Mouse (Mus musculus): ENCODE measurements around the gene H2-Eb1. TPM values are rescaled to one million over a fixed set of nuclear protein-coding genes. Genes with fewer than 3 reads are reported as not detected.

The H2-Eb1 gene
- 1 to 10 TPM; 2.6 to 6.3 (median 3.7) TPM for total RNA-seq (2022)

- peak; percentile 63 to 71 for DNase-seq (ENCODE audit: low spot score in 2 of 2)
Measured at GRCm38 (mm10) chr17:34305380-34306030, at the start of gene H2-Eb1. H2-Eb1 (plus strand) TSS chr17:34305867.

GRCm38 (mm10) chr17:34256501-34256900, 49.2 kb upstream of the H2-Eb1 start:
- DNase-seq (ENCODE audit: low spot score in 2 of 2), result no peak

GRCm38 (mm10) chr17:34257594-34258375, 47.9 kb upstream of the H2-Eb1 start, which contains the start of gene H2-Ab1:
H2-Ab1 (plus strand) TSS chr17:34257689.
- DNase-seq (ENCODE audit: low spot score in 2 of 2), result peak; percentile 41 to 42

- DNase-seq (ENCODE audit: low spot score in 2 of 2), result no peak
Measured at GRCm38 (mm10) chr17:34260551-34260950, 45.1 kb upstream of the H2-Eb1 start.

GRCm38 (mm10) chr17:34261502-34261901, 44.2 kb upstream of the H2-Eb1 start:
- DNase-seq (ENCODE audit: low spot score in 2 of 2), result peak; percentile 9 to 32

DNA sequence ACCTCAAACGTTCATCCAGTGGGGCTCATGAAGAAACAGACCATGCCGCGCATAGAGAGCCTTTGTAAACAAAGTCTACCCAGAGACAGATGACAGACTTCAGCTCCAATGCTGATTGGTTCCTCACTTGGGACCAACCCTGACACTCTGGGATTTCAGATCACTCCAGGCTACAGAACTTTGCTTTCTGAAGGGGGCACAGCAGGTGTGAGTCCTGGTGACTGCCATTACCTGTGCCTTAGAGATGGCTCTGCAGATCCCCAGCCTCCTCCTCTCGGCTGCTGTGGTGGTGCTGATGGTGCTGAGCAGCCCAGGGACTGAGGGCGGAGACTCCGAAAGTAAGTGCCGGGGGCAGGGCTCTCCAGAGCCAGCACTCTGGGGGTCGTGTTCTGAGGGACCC, 42.6 kb upstream of the H2-Eb1 start:
- peak; percentile 11 to 40 for DNase-seq (ENCODE audit: low spot score in 2 of 2)

- DNase-seq (ENCODE audit: low spot score in 2 of 2), result no peak
Measured at GRCm38 (mm10) chr17:34263811-34264371, 41.8 kb upstream of the H2-Eb1 start.

DNA sequence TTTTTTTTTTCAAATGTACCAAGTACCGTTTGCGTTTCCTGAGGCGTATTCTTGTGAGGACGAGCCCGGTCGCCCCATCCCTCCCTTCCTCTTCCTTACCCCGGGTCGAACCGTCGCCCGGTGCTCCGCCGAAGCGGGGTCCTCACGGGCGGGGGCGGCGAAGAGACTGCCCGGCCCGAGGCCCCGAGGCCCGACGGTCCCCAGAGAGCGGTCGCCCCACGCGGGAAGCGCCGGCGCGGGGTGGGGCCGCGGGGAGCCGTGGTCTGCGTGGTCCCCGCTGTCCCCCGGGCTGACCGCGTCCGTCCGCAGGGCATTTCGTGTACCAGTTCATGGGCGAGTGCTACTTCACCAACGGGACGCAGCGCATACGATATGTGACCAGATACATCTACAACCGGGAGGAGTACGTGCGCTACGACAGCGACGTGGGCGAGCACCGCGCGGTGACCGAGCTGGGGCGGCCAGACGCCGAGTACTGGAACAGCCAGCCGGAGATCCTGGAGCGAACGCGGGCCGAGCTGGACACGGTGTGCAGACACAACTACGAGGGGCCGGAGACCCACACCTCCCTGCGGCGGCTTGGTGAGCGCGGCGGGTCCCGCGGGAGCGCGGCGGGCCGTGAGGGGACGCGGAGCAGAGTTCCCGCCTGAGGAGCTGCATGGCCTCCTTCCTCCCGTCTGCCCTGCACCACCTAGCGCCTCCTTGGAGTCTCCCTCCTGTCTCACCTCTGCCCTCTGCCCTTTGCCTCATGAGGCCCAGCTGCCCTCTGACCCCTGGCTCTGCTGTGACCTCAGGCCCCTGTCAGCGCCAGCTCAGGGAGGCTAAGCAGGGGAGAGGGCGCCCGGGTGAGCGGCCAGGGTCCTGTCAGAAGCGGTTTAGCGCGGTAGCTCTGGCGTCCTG, 41.0 kb upstream of the H2-Eb1 start:
- no peak for DNase-seq (ENCODE audit: low spot score in 2 of 2)

DNA sequence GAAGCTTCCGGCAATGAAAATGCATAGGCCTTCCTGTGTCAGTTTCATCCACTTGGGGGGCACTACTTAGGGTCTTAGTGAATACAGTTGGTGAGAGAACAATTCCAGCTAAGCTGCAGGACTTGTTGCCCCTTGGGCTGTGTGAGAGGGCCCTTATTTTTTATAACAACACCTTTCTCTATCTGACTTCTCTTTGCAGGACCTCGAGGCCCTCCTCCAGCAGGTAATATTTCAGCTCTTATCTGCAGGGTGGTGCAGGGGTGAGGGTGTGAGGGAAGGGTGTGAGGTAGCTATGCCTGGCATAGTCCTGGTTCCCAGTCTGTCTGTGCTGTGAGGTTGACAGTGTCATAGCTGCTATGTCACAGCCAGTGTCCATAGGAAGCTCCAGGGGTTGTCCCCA, 37.4 kb upstream of the H2-Eb1 start:
- no peak for DNase-seq (ENCODE audit: low spot score in 2 of 2)

DNA sequence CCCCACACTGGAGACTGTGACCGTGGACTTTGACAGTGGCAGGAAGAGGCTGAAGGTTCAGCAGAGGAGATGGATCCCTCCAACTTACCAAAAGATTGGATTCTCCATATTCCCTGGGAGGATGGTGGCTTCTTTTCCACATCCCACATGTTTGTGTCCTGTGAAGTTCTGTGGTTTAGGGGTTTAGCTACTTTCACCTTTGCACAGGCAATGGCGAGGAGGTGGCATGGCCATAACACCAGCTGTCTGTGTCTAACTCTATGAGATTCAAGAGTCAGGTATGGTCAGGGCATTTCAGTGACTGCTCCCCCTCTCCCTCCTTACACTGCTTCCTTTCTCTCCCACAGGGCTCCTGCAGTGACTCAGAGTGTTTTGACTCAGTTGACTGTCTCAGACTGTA, 36.9 kb upstream of the H2-Eb1 start:
- no peak for DNase-seq (ENCODE audit: low spot score in 2 of 2)

GRCm38 (mm10) chr17:34269817-34270216, 35.9 kb upstream of the H2-Eb1 start:
- no peak for DNase-seq (ENCODE audit: low spot score in 2 of 2)

- no peak for DNase-seq (ENCODE audit: low spot score in 2 of 2)
Measured at GRCm38 (mm10) chr17:34270230-34270629, 35.4 kb upstream of the H2-Eb1 start.

- DNase-seq (ENCODE audit: low spot score in 2 of 2), result no peak
Measured at GRCm38 (mm10) chr17:34270940-34271339, 34.7 kb upstream of the H2-Eb1 start.

- DNase-seq (ENCODE audit: low spot score in 2 of 2), result no peak
Measured at GRCm38 (mm10) chr17:34272102-34272501, 33.6 kb upstream of the H2-Eb1 start.

- DNase-seq (ENCODE audit: low spot score in 2 of 2), result no peak
Measured at GRCm38 (mm10) chr17:34280499-34281038, 25.1 kb upstream of the H2-Eb1 start.

GRCm38 (mm10) chr17:34281836-34282235, 23.8 kb upstream of the H2-Eb1 start:
- DNase-seq (ENCODE audit: low spot score in 2 of 2), result no peak

DNA sequence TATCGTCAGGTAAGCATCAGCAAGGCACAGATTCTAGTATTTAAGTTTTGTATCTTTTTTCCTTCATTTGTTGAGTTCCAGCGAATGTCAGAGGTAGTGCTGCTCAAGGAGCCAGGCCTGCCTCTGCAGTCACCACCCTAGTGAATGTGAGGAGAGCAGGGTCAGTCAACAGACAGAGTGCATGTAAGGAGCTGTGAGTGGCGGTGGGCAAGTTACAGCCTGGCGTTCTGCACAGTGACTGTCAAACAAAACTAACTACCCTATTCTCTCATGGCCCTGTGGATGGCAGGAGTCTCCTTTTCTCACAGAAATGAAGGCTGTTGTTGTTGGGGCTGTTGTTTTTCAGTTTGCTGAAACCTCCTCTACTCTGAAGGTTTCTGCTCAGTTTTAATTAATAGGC, 20.3 kb upstream of the H2-Eb1 start:
- DNase-seq (ENCODE audit: low spot score in 2 of 2), result no peak

DNA sequence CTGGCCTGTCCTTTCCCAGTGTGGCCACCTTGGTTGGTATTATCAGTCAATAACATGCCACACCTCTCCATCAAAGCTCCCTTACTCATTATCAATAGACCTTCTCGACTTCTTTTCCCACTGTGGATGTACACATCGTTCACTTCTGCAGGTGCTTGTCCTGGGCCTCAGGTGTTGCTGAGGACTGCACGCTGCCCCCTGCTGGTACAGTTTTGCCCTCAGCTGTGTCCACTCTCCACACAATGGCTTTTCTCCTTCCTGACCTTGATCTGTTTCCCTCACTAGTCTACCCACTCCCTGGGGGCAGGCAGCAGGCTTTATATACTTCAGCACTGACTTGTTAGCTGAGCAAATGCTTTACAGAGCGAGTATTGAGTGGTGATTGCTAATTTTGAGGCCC, 19.8 kb upstream of the H2-Eb1 start:
- DNase-seq (ENCODE audit: low spot score in 2 of 2), result no peak

DNA sequence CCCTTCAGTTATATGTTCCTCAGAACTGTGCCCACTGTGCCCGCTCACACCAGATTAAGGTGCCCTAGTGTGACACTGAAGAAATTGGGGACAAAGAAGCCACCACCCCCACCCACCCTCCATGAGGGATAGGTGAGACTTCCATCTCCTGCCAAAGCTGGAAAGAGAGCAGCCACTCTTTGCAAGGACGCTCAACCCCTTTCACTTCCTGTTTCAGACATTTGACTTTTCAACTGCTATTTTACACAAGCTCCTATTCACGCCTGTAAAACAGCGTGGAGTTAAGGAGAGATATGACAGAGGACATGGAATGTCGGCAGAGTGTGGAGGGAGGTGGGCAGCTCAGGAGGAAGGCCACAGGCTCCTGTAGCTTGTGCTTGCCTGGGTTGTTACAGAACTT, 19.2 kb upstream of the H2-Eb1 start:
- no peak for DNase-seq (ENCODE audit: low spot score in 2 of 2)

DNA sequence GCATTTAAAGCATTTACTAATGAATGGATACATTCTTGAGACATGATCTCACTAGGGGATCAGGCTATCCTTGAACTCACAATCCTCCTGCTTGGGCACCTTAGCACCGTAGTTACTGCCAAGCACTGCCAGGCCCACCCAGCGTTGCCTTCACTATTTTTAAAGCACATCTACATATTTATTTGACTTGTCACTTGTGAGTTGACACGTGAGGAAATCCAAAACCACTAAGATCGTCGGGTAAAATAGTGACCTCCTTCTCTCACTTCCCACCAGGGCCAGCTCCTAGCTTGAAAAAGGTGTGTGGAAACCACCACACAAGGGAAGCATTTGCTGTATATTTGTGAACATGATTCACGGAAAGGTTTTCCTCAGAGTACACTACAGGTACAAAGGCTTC, 18.7 kb upstream of the H2-Eb1 start:
- DNase-seq (ENCODE audit: low spot score in 2 of 2), result no peak

- DNase-seq (ENCODE audit: low spot score in 2 of 2), result peak; percentile 76 to 80
Measured at GRCm38 (mm10) chr17:34287648-34288047, 18.0 kb upstream of the H2-Eb1 start, which contains the start of gene H2-Aa. H2-Aa (minus strand) TSS chr17:34287823.

Data from gastrocnemius, adult 8-10 months (tissue).